Mouse (Mus musculus) thymus, adult 2 months (tissue): ENCODE data around the gene Ireb2.
"Not testable (repeated sequence)": the region's sequence is repeated elsewhere in the genome, so short reads cannot be mapped to it uniquely, and the experiment has no call there.

ENCODE experiments used
- CTCF ChIP-seq: fragments of 200-500 bp; IDR thresholded peaks from 2 replicates; pipeline ENCODE4 v1.5.1; 2012; ENCODE audit warnings: mild to moderate bottlenecking, control low read depth, low read length, moderate library complexity, borderline replicate concordance; ENCODE audit not compliant: control insufficient read depth, poor library complexity, insufficient read depth; ENCODE audit errors: extremely low read depth
- POLR2A ChIP-seq: fragments of 200-500 bp; IDR thresholded peaks from 2 replicates; pipeline ENCODE4 v1.6.1; 2012; ENCODE audit warnings: mild to moderate bottlenecking, low read length, control low read depth, moderate library complexity; ENCODE audit not compliant: control insufficient read depth, poor library complexity, insufficient read depth; ENCODE audit errors: extremely low read depth

GRCm38 (mm10) chr9:54950162-54950561 lies 86.6 kb downstream of the Ireb2 start:
- TF ChIP-seq CTCF, POLR2A: not testable (repeated sequence)
